Mouse (Mus musculus): ENCODE measurements around the gene Mtfr2. TPM values are rescaled to one million over a fixed set of nuclear protein-coding genes. Genes with fewer than 3 reads are reported as not detected.

The Mtfr2 gene
- 1 to 10 TPM in 1 of 4 experiments, under 1 TPM in 3; 0.24 to 1.0 (median 0.52) TPM for total RNA-seq (2022)

DNA sequence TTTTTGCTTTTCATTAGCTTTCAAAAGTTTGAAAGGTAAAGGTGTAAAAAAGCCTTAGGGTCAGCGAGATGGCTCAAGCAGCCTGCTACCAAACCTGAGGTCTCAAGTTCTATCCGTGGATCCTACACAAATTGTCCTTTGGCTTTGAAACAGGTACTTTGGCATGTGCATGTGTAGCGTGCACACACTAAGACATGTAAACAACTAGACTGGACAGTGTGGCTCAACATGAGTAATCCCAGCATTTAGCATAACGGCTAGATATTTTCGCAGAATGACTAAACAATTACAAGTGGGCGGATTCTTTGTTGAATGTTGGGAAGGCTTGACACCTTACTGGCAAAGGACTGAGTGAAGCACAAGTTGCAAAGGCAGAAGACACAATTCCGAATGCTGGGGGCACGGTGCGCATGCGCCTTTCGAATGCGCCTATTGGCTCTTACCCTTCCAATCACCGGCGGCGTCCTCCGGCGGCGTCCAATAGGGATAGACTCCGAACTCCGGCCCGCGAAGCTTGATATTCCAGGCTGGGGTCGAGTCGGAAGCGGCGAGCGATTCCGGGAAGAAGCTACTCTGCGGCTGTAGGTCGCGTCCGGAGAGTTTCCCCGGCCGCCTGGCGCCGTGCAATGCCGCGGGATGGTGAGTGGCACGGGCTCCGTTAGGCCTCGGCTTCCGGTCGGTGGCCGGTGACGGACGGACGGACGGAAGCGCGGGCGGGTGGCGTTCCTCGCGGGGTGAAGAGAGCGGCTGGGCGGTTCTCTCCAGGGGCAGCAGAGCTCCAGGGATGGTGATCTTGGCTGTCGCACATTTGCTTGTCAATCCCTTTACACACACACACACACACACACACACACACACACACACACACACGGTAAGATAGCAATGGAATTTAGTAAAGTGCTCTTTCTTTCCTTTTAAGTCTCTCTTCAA lies at the start of gene Mtfr2:
Gene Mtfr2 (plus strand): TSS at position 486 of the 930 bp plus-strand sequence.
- peak; percentile 92 for DNase-seq

DNA sequence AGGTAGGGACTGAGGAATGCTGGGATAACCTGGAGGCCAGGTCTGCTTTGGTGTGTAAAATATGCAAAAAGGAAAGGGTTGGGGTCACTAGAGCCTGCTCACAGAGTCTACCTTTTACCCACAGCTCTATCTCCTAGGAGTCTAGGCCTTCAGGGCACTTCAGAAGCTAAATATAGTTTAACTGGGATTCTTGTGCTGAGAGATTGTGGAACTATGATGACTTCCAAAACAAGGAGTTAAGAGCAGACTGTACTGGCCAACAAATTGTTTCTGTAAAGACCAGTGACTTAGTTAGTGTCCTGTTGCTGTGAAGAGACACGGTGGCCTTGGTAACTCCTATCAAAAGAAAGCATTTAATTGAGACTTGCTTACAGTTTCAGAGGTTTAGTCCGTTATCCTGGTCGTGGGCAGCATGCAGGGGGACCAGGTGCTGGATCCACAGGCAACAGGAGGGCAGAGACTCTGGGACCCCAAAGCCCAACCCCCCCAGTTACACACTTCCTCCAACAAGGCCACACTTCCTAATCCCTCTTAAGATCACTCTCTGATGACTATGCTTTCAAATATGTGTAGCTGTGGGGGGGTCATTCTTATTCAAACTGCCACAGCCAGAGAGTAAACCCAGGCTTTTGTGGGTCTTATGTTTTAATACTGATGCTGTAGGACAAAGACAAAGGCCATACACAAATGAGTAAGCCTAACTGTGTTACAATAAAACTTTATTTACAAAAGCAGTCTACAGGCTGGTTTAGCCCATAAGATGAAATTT lies 49.2 kb upstream of the Mtfr2 start:
- DNase-seq, result no peak

DNA sequence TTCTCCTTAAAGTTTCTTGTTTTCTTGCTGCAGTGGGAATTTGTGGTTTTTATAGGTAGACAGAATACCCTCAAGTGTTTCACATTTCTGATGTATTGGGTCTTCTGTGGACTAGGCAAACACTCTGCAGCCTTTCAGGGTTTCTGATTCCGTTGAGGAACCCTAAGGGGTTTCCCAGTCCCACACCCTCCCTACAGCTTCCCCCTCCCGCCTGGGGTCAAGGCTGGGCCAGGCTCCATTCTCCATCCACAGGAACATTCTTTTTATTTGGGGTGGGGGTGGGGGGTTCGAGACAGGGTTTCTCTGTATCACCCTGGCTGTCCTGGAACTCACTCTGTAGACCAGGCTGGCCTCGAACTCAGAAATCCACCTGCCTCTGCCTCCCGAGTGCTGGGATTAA lies 48.5 kb upstream of the Mtfr2 start:
- DNase-seq, result no peak

DNA sequence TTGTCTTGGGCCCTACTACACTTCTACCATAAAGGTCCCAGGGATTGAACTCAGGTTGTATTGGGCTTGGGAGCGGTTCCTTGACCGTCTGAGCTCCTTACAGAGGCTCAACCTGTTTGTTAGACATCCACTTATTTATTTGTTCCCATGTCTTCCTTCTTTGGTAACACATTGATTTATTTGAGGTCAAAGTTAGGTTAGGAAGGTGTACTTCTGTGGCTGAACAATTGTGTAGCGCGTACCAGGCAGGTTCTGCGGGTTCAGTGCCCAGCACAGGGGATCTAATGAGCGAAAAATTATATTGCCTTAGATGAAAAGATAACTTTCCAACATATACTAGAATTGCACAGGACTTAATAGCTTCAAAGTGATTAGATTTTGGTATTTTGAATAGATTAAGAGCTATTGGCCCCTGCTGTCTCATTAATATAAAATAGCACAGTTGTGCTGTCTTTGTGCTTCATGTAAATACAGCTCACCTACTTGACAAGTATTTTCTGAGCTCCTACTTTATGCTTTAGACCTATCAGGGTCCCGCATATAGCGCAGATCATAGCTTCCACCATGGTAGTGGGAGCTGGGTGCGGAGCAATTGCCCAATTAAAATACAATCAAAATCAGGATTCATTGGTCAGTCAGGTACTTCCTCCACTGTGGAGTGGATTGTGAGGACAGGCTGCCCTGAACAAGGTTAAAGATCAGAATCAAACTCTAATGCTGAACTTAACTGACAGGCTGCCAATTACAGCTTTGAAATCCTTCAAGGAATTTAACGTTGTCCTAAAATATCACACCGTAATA lies 36.4 kb upstream of the Mtfr2 start:
- no peak for DNase-seq

DNA sequence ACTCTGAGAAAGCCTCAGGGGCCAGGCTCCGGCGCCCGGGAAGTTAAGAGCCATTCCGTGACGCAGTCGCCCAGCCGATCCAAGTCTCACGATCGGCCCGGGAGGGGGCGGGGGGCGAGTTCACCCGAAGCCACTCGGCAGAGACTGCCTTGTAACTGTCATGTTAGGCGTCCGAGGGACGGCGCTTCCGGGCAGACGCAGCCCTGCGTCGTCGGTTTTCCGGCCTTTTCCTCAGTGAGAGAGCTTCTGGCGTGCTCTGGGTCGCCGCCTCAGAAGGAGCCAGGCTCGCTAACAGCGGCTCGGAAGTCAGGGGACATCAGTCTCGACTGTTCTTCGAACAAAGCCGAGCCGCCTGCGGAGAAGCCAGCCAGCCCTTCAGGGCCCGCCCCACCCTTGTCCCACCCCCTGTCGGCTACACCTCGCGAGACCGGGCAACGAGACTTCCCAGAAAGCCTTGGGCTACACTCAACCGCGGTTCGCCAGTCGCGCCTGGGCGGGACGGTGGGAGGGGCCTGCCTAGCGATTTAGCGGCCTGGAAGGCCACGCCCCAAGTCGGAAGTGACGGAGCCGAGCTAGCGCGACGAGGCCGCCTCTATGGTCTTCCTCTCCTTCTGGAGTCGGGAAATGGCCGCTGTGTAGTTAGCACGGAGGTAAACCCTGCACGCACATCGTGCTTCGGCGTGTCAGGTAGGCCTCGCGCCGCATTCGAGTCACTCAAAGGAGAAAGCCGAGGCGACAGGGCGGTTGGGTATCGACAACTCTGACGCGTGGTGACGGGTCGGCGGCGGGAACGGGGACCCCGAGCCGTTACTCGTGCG lies 35.4 kb upstream of the Mtfr2 start, which contains the start of gene Bclaf1:
Gene Bclaf1 (plus strand): TSS at position 552 of the 818 bp plus-strand sequence.
- DNase-seq, result peak; percentile 99

DNA sequence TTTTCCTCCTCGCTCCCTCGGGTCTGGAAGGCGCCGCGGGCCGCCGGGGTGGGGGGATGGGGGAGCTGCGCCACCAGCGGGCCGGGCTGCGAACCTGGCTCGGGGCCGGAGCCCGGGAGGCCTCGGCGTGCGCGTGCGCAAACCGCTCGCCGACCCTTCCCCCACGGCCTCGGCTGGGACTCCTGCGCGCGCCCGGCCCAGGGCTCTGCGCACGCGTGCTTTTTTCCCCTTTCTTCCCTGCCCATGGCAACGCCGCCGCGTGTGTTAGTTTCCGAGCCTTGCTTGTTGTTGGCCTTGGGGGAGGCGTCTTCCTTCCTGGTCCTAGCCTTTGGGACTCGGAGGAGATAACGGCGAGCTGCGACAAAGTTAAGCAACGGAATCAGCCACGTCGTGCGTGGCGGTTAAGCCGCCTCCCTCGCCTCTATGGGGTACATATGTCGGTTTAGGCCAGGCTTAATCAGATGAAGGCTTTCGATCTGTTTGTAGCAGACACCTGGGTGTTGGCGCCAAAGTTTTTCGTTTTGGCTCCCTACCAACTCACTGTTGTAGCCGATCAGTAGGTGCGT lies 34.8 kb upstream of the Mtfr2 start:
- DNase-seq, result peak; percentile 88

DNA sequence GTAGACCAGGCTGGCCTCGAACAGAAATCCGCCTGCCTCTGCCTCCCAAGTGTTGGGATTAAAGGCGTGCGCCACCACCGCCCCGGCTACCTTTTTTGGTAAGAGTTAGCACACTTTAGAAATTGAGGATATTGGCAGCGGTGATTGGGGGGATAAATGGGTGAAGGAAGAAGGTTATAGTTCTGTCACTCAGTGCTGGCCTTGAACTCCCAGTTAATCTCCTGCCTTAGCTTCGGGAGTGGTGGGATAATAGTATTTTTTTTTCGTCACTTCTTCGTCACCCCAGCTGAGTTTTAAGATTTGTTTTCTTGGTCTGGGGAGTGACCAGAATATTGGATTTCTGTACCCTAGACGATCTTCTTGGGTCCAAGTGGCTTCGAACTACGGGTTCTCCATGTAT lies 34.1 kb upstream of the Mtfr2 start:
- DNase-seq, result no peak

DNA sequence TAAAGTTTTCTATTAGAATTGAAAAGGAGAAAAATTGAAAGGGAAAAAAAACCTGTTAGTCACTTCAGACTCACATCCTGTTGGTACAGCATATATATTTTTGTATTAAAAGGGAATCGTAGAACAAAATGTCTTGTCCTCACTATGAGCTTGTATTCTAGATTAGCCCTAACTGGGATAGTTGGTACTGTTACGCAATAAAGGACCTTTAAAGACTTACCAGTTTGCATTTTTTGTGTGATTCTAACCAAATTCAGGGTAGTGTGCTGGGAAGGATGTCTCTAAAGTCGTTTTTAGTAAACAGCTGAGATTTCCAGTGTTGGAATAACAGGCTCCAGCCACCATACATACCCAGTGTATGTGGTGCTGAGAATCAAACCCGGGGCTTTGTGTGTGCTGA lies 33.6 kb upstream of the Mtfr2 start:
- DNase-seq, result no peak

DNA sequence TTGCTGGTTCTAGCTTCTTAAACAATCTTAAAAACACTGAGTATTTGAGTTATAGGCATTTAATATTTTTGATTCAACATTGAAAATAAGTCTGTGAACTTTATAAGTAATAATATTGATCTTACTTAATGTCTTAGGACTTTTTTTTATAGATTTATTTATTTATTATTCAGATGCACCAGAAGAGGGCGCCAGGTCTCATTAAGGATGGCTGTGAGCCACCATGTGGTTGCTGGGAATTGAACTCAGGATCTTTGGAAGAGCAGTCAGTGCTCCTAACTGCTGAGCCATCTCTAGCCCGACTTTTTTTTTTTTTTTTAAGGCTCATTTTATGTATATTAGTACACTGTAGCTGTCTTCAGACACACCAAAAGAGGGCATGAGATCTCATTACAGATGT lies 32.8 kb upstream of the Mtfr2 start:
- DNase-seq, result no peak

DNA sequence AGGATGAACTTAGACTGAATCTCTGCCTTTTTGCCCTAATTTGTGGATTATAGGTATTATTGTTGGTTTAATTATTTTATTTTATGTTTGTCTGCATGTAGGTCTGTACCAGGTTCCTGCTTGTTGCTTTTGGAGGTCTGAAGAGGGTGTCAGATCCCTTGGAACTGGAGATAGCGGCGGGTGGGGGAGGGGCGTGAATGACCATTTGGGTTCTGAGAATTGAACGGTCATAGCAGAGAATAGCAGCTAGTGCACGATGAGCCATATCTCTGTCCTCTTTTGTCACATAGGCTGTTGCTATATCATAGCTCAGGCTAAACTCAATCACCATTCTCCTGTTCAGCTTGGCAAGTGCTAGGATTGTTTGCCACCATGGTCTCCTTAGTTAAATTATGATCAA lies 30.1 kb upstream of the Mtfr2 start:
- DNase-seq, result no peak

DNA sequence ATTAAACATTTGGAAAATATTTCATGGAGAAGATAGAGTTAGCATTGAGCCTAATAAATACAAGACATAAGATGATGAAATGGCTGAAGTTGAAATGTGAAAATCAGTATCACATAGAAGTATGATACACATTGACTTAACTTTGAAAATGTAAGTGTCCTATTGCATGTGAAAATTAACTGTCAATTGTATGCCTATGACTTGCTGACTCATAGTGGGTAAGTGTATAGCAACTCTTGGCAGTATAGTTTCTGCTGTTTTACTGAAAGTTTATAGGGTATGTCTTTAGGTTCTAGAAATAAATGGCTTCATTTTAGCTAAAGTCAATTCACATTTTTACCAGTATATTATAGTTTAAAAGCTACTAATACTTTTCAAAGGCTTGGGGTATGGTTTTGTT lies 21.3 kb upstream of the Mtfr2 start:
- no peak for DNase-seq

DNA sequence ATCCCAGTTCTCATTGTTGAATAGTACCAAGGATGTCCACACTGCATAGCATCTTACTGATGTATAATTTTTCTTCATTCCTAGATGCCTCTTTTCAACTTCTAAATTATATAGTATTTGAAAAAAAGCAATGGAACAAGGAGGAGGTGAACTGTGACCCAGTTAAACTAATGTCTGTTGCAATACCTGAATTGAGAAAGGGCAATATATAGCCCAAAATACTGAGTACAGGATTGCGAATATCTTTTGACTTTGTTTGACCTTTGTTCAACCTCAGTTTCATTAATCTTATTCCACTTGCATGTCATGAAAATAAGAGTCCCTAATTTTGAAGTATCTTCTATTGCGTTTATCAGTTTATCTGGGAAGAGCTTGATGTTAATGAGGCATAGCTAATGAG lies 16.3 kb upstream of the Mtfr2 start:
- no peak for DNase-seq

DNA sequence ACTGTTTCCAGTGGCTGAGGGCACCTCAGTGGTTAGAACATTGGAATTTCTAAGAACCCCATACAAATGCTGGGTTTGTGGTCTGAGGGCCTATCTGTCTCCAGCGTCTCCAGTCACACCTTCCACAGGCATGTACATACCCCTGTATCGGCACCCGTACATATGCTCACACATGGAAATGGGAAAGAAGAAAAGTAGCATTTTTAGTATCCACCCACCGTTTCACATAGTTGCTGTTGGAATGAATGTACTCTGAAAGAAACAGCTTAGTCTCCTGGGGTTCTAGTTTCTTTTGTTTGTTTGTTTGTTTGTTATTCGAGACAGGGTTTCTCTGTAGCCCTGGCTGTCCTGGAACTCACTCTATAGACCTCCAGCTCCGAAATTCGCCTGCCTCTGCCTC lies 9.7 kb upstream of the Mtfr2 start:
- DNase-seq, result no peak

DNA sequence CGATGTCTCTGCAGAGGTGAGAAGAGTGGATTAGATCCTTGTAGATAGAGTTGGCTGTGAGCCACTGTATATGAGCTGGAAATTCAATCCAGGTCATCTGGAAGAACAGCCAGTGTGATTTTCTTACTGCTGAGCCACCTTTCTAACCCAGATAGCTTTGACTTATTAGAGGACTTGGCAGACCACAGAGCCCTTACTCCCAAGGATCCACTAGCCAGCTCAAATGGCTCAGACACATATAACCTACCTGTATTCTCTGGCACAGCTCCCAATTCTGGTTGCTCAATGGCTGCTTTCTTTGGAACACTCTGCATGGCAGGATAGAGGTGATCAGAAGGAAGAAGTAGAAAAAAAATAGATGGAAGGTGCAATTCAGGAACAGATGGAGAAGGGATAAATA lies 1.8 kb upstream of the Mtfr2 start:
- no peak for DNase-seq

DNA sequence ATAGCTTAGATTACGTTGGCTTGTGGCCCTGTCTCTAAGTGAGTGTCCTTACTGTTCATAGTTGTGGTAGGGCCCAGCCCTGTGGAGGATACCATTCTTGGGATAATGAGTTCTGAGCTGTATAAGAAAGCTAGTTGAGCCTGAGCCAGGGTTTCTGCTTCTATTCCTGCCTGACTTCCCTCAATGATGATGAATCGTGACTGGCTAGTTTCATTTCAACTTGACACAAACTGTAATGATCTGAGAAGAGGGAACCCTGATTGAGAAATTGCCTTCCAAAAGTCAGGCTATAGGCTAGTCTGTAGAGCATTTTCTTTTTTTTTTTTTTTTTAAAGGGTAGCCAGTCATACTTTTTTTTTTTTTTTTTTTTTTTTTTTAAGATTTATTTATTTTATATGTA lies 1.3 kb downstream of the Mtfr2 start:
- no peak for DNase-seq

DNA sequence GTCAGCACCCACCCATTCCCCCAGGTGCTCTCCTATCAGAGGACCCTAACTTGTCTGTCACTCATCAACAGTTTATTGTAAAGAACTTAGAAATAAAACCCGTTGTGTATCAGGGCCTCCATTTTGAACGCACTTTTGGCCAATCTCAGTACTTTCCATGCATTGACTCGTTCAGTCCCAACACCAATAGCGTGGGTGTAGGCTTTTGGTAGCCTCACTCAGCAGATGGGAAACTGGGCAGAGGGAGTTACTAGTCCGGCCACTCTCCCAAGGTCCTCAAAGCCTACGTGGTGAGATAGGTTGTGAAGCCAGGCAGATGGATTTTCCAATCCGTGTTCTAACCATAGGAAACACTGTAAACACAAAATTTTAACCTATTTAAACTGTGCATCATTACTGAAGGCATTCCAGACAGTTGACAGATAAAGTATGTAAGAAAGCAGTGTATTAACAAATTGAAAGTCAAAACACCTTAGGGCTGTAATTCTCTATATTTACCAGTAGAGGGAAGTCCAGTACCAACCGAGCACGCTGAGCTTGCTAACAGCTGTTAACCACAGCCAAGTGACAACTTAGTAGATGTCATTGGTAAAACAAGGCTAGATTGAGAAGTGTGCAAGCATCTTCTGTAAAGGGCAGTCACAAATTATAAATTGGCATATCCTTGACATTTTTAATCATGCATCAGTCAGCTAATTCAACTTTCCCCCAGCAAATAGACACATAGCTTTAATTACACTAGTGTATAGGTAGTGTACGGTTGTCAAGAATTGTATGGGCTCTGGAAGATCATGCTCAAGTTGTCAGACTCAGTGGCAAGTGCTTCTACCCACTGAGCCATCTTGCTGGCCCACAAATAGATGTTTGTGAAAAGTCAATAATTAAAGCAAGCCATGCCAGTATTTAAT lies 14.2 kb downstream of the Mtfr2 start:
- DNase-seq, result no peak

DNA sequence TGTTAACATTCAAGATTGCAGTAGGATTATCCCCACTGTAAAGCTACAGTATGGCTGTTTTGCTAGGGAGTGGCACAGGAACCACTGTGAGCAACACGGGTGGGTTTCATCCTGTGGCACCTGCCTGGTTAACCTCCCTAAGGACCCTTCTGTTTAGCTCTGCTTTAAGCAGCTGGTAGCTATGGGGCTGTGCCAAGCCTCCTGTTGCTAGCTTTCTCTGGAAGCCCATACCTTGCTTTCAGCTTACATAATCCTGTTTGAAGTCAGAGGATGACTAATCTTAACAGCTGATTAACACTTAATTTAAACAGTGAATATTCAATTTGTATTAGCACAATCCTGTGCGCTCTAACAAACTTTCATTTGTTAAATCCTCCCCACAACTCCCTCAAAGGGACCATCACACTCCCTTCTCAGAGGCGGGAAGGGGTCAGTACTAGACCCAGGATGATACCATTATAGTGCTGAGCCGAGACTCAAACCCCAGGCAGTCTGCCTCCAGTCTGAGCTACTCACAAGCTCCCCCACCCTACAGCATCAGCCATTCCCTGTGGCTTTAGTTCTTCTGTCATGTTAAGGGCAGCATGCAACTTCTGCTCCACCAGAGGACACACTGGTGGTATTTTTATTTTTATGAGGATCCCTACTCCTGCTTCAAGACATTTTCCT lies 15.0 kb downstream of the Mtfr2 start:
- DNase-seq, result no peak

DNA sequence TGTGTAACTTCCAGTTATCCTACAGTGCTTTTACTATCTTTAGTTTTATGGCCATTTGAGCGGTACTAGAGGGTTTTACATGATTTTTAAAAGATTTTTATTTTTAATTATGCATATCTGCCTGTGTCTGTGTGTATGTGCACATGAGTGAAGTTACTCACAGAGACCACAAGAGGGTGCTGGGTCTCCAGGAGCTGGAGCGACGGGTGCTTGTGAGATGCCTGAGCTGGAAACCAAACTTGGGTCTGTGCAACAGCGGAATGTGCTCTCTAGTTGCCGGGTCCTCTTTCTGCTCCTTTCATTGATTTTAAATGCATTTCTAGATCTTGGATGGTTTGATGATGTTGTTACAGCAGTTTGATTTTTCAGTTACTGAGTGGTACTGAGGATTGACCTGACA lies 24.5 kb downstream of the Mtfr2 start:
- DNase-seq, result no peak

DNA sequence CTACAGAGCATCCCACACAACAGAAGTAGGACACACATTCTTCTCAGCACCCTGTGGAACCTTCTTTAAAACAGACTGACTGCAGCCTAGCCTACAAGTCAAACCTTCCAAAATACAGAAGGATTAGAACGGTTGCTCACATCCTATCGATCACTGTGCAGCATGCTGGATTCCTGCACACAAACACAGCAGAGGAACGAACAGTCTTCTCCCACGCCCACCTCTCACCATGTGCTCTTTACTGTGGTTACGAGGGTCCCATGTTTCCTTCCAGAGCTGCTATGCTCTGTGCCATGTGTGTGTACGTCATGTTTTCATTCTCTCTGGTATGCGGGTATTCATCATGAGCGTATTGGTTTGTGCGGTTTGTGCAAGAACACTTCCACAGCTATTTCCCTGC lies 30.1 kb downstream of the Mtfr2 start:
- no peak for DNase-seq

Measured in adrenal gland, adult 8-10 months (tissue).